Mouse (Mus musculus): ENCODE data around the gene Phldb1. TPM values are rescaled to one million over a fixed set of nuclear protein-coding genes. Genes with fewer than 3 reads are reported as not detected.
A peak's percentile ranks its signal among the peaks of the same experiment; 100 is the strongest.

The Phldb1 gene
- polyA plus RNA-seq, 1 experiment from 2014 or later: 37.6 TPM

DNA sequence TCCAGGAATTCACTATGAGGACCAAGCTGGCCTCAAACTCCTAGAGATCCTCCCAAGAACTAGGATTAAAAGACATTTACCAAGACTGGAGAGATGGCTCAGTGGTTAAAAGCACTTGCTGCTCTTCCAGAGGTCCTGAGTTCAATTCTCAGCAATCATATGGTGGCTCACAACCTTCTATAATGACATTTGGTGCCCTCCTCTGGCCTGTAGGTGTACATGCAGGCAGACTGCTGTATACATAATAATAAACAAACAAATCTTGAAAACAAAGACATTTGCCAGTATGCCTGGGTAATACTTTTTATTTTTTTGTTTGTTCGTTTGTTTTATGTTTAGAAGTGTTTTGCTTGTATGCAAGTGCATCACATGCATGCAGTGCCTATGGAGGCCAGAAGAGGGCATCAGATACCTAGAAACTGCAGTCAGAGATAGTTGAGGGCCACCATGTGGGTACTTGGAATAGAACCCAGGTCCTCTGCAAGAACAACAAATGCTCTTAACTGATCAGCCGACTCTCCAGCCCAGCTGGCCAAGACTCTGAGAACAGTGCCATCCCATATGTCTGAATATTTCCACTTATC is 56.6 kb downstream of the Phldb1 start:
- H3K9ac ChIP-seq (replicated peaks; ENCODE audit: low read length): no peak overlapping the region
- ATAC-seq (ENCODE audit: low FRiP score, low TSS enrichment): no peak
- H3K4me1 ChIP-seq (ENCODE audit: insufficient read depth, low read length): no peaks in the 10 kb centered on the region
- H3K9me3 ChIP-seq (ENCODE audit: low read length): 0 out of 2 replicates have a peak, but pooled peaks cover 3% of the 10 kb centered on the region
- 91% methylated on average over 2 of the region's 2 CpGs for WGBS
- no peaks in the 10 kb centered on the region for H3K36me3 ChIP-seq (ENCODE audit: insufficient read depth, low read length)
- H3K4me3 ChIP-seq (ENCODE audit: low read length): no peak overlapping the region
- no peak overlapping the region for H3K27ac ChIP-seq (ENCODE audit: low read length)
- no peaks in the 10 kb centered on the region for H3K27me3 ChIP-seq (ENCODE audit: insufficient read depth, low read length)
- no peak overlapping the region for H3K4me2 ChIP-seq (replicated peaks; ENCODE audit: low read depth, low read length)

DNA sequence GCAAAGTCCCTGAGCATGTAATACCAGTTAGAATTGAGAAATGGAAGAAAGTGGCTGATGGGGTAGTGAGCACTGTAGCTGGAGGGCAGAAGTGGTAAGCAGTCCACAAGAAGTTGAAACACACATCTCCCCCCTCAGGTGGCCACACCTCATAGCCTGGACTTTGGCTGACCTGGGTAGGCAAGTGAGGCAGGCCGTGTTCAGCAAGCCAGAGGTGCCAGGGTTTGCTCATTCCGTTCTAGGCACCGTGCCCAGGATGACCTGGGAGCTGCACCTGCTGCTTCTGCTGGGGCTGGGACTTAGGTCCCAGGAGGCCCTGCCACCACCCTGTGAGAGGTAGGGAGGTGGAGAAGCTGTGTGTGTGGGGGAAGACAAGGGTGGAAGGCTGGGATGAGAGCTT is 62.0 kb downstream of the Phldb1 start, which contains the start of gene Treh:
Gene Treh, plus strand, starts transcription at position 229 of the 400 bp plus-strand sequence.
- ATAC-seq (ENCODE audit: low FRiP score, low TSS enrichment): no peak
- no peaks in the 10 kb centered on the region for H3K4me1 ChIP-seq (ENCODE audit: insufficient read depth, low read length)
- H3K27me3 ChIP-seq (ENCODE audit: insufficient read depth, low read length): no peaks in the 10 kb centered on the region
- peaks cover 7% of the 10 kb centered on the region; the same call in 1 of the 2 replicates for H3K9me3 ChIP-seq (ENCODE audit: low read length)
- H3K9ac ChIP-seq (replicated peaks; ENCODE audit: low read length): no peak within 1 kb of the TSS
- H3K4me3 ChIP-seq (ENCODE audit: low read length): no peak within 1 kb of the TSS
- H3K4me2 ChIP-seq (replicated peaks; ENCODE audit: low read depth, low read length): no peak within 1 kb of the TSS
- H3K27ac ChIP-seq (ENCODE audit: low read length): no peak within 1 kb of the TSS
- 75% methylated on average over 3 of the region's 3 CpGs for WGBS
- no peaks in the 10 kb centered on the region for H3K36me3 ChIP-seq (ENCODE audit: insufficient read depth, low read length)

DNA sequence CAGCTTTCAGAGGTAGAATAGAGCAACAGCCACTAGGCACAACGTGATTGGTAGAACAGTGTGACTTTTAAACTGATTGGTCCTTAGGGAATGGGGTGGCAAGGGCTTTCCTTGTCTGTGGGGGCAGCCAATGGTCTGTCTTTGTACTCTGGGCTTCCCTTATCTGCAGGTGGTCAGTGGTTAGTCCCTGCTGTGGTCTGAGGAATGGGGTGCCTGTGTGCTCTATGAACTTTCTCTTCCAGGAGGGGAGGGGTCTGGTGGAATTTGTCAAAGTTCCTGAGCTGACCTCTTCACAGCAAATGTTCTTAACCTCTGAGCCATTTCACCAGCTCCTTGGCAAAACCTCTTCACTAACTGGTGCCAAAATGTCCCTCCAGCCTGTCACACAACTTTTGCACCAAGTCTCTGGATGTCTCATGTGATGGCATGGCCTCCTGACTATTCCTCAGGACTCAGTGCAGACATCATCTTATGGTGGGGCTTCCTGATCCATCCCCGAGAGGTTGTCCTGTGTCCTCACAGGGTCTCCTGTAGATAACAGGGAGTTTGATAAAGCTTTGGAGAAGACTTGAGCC is 62.6 kb downstream of the Phldb1 start:
- no peak overlapping the region for H3K27ac ChIP-seq (ENCODE audit: low read length)
- 59% methylated on average over 2 of the region's 2 CpGs for WGBS
- no peaks in the 10 kb centered on the region for H3K36me3 ChIP-seq (ENCODE audit: insufficient read depth, low read length)
- H3K4me2 ChIP-seq (replicated peaks; ENCODE audit: low read depth, low read length): no peak overlapping the region
- no peak overlapping the region for H3K9ac ChIP-seq (replicated peaks; ENCODE audit: low read length)
- no peaks in the 10 kb centered on the region for H3K4me1 ChIP-seq (ENCODE audit: insufficient read depth, low read length)
- H3K27me3 ChIP-seq (ENCODE audit: insufficient read depth, low read length): no peaks in the 10 kb centered on the region
- peaks cover 7% of the 10 kb centered on the region; the same call in 1 of the 2 replicates for H3K9me3 ChIP-seq (ENCODE audit: low read length)
- no peak overlapping the region for H3K4me3 ChIP-seq (ENCODE audit: low read length)
- ATAC-seq (ENCODE audit: low FRiP score, low TSS enrichment): no peak

DNA sequence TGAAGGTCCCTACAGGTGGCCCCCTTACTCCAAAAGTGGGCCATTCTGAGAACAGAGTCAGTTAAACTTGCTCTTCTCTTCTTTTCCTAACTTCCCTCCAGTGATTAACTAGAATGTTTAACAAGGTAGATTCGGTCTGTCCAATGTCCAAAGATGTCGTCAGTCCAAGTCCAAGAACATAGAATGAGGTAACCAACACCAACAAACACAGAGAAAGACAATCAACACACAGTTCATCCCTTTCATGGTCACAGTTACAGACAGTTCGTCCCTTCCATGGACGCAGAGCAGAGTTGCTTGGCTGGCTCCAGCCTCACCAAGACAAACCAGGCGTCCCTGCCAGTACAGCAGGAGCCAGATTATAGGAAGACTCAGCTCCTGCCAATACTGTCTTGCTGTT is 63.6 kb downstream of the Phldb1 start:
- Histone ChIP-seq H3K9ac (replicated peaks; ENCODE audit: low read length) (no peak overlapping the region), H3K27me3 (ENCODE audit: insufficient read depth, low read length) (no peaks in the 10 kb centered on the region), H3K4me3 (ENCODE audit: low read length) (no peak overlapping the region), H3K4me2 (replicated peaks; ENCODE audit: low read depth, low read length) (no peak overlapping the region), H3K27ac (ENCODE audit: low read length) (no peak overlapping the region), H3K4me1 (ENCODE audit: insufficient read depth, low read length) (no peaks in the 10 kb centered on the region), H3K9me3 (ENCODE audit: low read length) (peaks cover 7% of the 10 kb centered on the region; the same call in 1 of the 2 replicates), H3K36me3 (ENCODE audit: insufficient read depth, low read length) (no peaks in the 10 kb centered on the region)
- 92% methylated on average over 5 of the region's 5 CpGs for WGBS
- ATAC-seq (ENCODE audit: low FRiP score, low TSS enrichment): no peak

DNA sequence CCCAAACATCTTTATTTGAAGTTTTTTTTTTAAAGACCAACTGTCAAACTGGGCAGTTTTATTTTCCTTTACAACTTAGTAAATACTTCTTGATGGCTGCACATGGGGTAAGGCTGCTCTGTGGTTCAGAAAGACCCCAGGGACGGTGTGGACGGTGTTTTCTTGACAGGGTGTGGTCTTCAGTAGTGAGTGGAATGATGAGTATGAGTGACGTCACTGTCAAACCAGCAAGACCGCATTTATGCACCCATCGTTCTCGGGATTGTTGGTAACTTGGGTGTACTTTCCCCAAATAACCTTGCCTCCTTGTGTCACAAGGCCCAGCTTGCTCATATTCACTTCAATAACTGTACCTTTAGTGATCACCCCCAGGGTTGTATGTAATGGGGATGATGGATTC is 71.3 kb downstream of the Phldb1 start:
- Histone ChIP-seq H3K36me3 (ENCODE audit: insufficient read depth, low read length) (no peaks in the 10 kb centered on the region), H3K27ac (ENCODE audit: low read length) (no peak overlapping the region), H3K4me1 (ENCODE audit: insufficient read depth, low read length) (no peaks in the 10 kb centered on the region), H3K27me3 (ENCODE audit: insufficient read depth, low read length) (no peaks in the 10 kb centered on the region), H3K4me2 (replicated peaks; ENCODE audit: low read depth, low read length) (no peak overlapping the region), H3K9ac (replicated peaks; ENCODE audit: low read length) (no peak overlapping the region), H3K9me3 (ENCODE audit: low read length) (no peaks in the 10 kb centered on the region), H3K4me3 (ENCODE audit: low read length) (no peak overlapping the region)
- no peak for ATAC-seq (ENCODE audit: low FRiP score, low TSS enrichment)
- WGBS: 88% methylated on average over 6 of the region's 6 CpGs

DNA sequence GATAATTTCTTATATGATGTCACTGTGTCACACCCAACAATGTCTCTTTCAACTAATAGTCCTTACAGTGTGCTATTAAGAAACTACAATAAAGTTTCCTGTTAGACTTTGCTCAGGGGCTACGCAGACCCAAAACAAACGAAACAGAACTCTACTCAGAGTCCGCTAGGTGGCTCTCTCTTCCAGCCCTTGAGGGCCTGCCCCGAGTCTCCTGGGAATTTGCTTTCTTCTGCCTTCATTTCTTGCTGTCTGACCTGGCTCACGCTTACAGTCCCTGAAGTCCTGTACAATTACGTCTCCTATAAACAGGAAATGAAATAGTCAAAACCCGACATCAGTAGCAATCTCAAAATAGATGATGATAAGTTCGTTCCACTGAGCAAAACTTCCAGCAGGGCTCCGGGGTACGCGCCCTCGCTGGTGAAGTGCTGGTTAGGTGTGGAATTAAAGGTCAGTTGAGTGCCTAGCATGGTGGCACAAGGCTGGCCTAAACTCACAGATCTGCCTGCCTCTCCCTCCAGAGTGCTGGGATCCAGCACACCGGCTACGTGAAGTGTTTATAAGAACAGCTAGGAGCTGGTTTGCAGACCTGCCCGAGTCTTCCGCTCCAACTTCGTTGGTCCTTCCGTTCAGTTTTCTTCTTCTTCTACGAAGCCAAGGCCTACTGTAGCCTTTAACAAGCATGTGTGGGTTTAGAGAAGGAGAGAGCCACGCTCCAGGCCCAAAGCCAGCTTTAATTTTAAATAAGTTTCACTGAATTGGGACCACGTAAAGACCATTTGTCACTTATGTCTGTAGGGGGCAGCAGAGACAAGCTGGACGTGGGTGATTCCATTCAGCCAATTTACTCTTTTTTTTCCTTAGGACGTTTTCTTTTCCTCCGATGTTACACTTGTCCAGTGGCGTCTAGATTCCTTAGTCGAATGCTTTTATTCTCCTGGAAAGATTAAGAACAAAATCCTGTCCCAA is 79.6 kb downstream of the Phldb1 start:
- peak overlapping the region; percentile 43 for H3K4me2 ChIP-seq (replicated peaks; ENCODE audit: low read depth, low read length)
- peaks cover 5% of the 10 kb centered on the region; the same call in 1 of the 2 replicates for H3K4me1 ChIP-seq (ENCODE audit: insufficient read depth, low read length)
- peak overlapping the region; percentile 32 for H3K9ac ChIP-seq (replicated peaks; ENCODE audit: low read length)
- ATAC-seq (ENCODE audit: low FRiP score, low TSS enrichment): peak; percentile 79
- no peaks in the 10 kb centered on the region for H3K36me3 ChIP-seq (ENCODE audit: insufficient read depth, low read length)
- no peaks in the 10 kb centered on the region for H3K27me3 ChIP-seq (ENCODE audit: insufficient read depth, low read length)
- 25% methylated on average over 26 of the region's 26 CpGs for whole genome bisulfite sequencing
- H3K4me3 ChIP-seq (ENCODE audit: low read length): peak overlapping the region; percentile 9
- no peaks in the 10 kb centered on the region for H3K9me3 ChIP-seq (ENCODE audit: low read length)
- H3K27ac ChIP-seq (ENCODE audit: low read length): no peak overlapping the region

DNA sequence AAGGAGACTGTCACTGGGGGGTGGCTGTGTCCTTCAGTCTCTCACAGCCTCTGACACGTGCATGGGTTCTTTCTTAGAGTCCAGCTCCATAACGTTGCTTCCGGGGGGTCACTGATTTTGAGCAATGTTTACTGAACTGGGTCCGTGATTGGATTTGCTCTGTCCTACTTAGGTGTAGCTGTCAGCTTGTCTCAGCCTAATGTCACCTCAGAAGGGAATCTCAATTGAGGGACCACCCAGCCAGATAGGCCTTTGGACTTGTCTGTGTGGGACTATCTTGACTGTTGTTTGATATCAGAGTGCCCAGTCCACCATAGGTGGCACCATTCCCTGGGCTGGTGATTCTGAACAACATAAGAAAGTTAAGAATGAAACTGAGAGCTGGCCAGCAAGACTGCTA is 81.1 kb downstream of the Phldb1 start:
- WGBS: 68% methylated on average over 4 of the region's 4 CpGs

DNA sequence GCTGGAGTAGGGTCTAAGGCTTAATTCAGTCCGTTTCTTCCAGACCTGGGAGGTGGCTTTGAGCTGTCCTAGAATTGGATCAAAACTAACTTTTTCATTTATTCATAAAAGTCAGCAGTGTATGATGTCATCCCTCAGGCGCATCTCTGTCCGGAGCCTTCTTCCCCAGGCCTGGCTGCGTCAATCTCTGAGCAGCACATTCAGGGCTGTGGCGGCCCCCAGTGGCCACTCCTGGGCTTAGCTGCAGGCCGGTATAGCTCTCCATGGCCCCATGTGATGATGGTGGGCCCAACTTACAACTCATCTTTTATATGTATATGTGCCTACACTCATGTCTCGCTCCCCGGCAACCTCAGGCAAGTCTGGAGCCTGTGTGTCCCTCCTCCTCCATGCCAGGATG is 83.0 kb downstream of the Phldb1 start:
- no peak overlapping the region for H3K9ac ChIP-seq (replicated peaks; ENCODE audit: low read length)
- H3K27me3 ChIP-seq (ENCODE audit: insufficient read depth, low read length): no peaks in the 10 kb centered on the region
- H3K4me2 ChIP-seq (replicated peaks; ENCODE audit: low read depth, low read length): no peak overlapping the region
- WGBS: 11% methylated on average over 8 of the region's 8 CpGs
- ATAC-seq (ENCODE audit: low FRiP score, low TSS enrichment): peak; percentile 76
- no peak overlapping the region for H3K4me3 ChIP-seq (ENCODE audit: low read length)
- no peaks in the 10 kb centered on the region for H3K36me3 ChIP-seq (ENCODE audit: insufficient read depth, low read length)
- no peak overlapping the region for H3K27ac ChIP-seq (ENCODE audit: low read length)
- peaks cover 5% of the 10 kb centered on the region; the same call in 1 of the 2 replicates for H3K4me1 ChIP-seq (ENCODE audit: insufficient read depth, low read length)
- no peaks in the 10 kb centered on the region for H3K9me3 ChIP-seq (ENCODE audit: low read length)

More for the DNA sequence above, 81.1 kb downstream of the Phldb1 start:
- Histone ChIP-seq H3K27ac (ENCODE audit: low read length) (no peak overlapping the region), H3K4me2 (replicated peaks; ENCODE audit: low read depth, low read length) (no peak overlapping the region), H3K9me3 (ENCODE audit: low read length) (no peaks in the 10 kb centered on the region), H3K27me3 (ENCODE audit: insufficient read depth, low read length) (no peaks in the 10 kb centered on the region), H3K4me3 (ENCODE audit: low read length) (no peak overlapping the region), H3K4me1 (ENCODE audit: insufficient read depth, low read length) (peaks cover 5% of the 10 kb centered on the region; the same call in 1 of the 2 replicates), H3K36me3 (ENCODE audit: insufficient read depth, low read length) (no peaks in the 10 kb centered on the region), H3K9ac (replicated peaks; ENCODE audit: low read length) (no peak overlapping the region)
- ATAC-seq (ENCODE audit: low FRiP score, low TSS enrichment): no peak

DNA sequence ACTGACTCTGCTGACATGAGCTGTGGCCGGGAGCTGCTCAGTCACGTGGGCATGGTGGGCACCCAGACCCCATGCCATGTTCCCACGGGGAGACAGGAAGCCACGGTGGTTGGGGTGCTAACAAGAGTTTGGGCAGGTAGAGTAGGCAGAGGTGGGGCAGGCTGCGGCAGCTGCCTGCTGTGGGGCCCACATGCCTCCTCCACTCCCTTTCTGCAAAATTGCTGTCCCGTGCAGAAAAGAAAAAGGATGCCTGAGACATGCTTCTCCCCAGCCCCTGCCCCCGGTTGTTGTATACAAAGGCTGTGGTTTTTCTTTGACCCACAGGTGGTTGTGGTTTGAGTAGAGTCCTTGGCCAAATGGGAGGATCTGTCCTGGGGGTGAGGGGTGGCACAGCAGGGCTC is 86.1 kb downstream of the Phldb1 start:
- H3K9me3 ChIP-seq (ENCODE audit: low read length): no peaks in the 10 kb centered on the region
- no peak overlapping the region for H3K27ac ChIP-seq (ENCODE audit: low read length)
- 69% methylated on average over 7 of the region's 7 CpGs for WGBS
- H3K4me3 ChIP-seq (ENCODE audit: low read length): no peak overlapping the region
- no peak for ATAC-seq (ENCODE audit: low FRiP score, low TSS enrichment)
- 0 out of 2 replicates have a peak, but pooled peaks cover 2% of the 10 kb centered on the region for H3K4me1 ChIP-seq (ENCODE audit: insufficient read depth, low read length)
- no peaks in the 10 kb centered on the region for H3K27me3 ChIP-seq (ENCODE audit: insufficient read depth, low read length)
- no peaks in the 10 kb centered on the region for H3K36me3 ChIP-seq (ENCODE audit: insufficient read depth, low read length)
- no peak overlapping the region for H3K4me2 ChIP-seq (replicated peaks; ENCODE audit: low read depth, low read length)
- no peak overlapping the region for H3K9ac ChIP-seq (replicated peaks; ENCODE audit: low read length)
